Mouse (Mus musculus) heart, embryonic 15.5 days (tissue): ENCODE measurements around the gene U2surp. TPM values are rescaled to one million over a fixed set of nuclear protein-coding genes. Genes with fewer than 3 reads are reported as not detected.
A peak's percentile ranks its signal among the peaks of the same experiment; 100 is the strongest.

Experiments used
- ATAC-seq: fragments of 200-750 bp; cut with Nextera tagmentation; replicated peaks from 2 replicates; pipeline ENCODE4 v1.8.0; 2017; ENCODE audit warnings: low read depth, moderate TSS enrichment; ENCODE audit not compliant: insufficient number of reproducible peaks, insufficient read depth, low FRiP score
- H3K27ac ChIP-seq: fragments of 300-500 bp; sonication (generic); 2 replicates; pipeline ENCODE4 v1.5.1; 2015; ENCODE audit warnings: mild to moderate bottlenecking, inconsistent platforms
- H3K27me3 ChIP-seq: fragments of 300-500 bp; sonication (generic); 2 replicates; pipeline ENCODE4 v1.6.1; 2015; ENCODE audit warnings: inconsistent platforms
- H3K36me3 ChIP-seq: fragments of 300-500 bp; sonication (generic); 2 replicates; pipeline ENCODE4 v1.6.1; 2015; ENCODE audit warnings: mild to moderate bottlenecking, inconsistent platforms
- H3K4me1 ChIP-seq: fragments of 300-500 bp; sonication (generic); replicated peaks from 2 replicates; pipeline ENCODE4 v1.6.1; 2015; ENCODE audit warnings: inconsistent platforms
- H3K4me2 ChIP-seq: fragments of 300-500 bp; sonication (generic); 2 replicates; pipeline ENCODE4 v1.6.1; 2015; ENCODE audit warnings: inconsistent platforms, mild to moderate bottlenecking, moderate library complexity
- H3K4me3 ChIP-seq: fragments of 300-500 bp; sonication (generic); 2 replicates; pipeline ENCODE4 v1.5.1; 2015; ENCODE audit warnings: mild to moderate bottlenecking, inconsistent platforms
- H3K9ac ChIP-seq: fragments of 300-500 bp; sonication (generic); 2 replicates; pipeline ENCODE4 v1.6.1; 2015; ENCODE audit warnings: mild to moderate bottlenecking, inconsistent platforms
- H3K9me3 ChIP-seq: fragments of 300-500 bp; sonication (generic); replicated peaks from 2 replicates; pipeline ENCODE4 v1.6.1; 2016; ENCODE audit warnings: inconsistent platforms
- WGBS: fragments of 180-500 bp; shearing (Covaris S2); methylation state at CpG from one replicate; pipeline ENCODE4 v1.1.7; 2015; ENCODE audit warnings: mixed read lengths; 5-methylcytosine and 5-hydroxymethylcytosine counted together
- polyA plus RNA-seq: library from polyadenylated mRNA; unstranded; fragments of >200 nt; fragmentation: Nextera tagmentation; extraction: Ambion mirVana; gene quantifications from 2 replicates; pipeline ENCODE4 v1.2.1, GENCODE M21; 2015

U2surp gene
- polyA plus RNA-seq, 1 experiment from 2014 or later = 92.3 TPM

DNA sequence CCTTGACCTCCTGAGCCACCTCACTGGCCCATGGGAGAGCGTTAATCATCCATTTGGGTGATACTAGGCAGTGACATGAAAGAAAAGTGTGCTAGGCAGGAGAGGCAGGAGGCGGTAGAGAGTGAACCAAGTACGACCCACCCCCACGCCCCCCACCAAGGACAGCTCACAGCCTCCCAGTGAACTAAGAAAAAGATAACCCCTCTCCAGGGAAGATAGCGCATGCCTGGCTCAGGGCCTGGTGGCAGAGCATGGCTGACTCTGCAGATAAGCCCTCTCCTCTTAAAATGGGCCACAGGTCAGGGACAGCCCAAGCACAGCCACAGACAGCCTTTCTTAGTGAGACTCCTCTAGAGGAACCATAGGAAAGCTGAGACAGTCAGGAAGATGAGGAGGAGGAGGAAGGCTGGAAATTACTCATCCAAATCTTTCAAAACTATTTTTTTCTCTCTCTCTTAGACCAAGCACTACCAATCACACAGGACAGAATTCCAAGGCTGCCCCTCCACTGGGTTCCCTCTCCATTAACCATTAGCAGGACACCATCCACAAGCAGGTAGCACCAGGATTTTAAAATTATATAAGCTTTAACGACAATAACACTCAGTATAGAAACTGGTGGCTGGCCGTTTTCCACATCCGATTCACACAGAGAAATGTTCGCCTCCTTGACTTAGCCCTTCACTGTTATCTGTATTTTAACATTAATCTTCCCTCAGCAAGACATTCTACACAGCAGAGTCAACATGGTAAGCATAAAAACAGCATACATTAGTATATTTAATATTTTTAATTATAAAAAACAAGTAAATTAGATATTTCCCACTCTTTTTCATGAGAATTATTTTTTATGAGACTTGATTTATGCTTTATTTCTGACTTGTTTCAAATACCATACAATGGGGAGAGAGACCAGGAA is 39.3 kb upstream of the U2surp start:
- H3K27ac ChIP-seq = peak overlapping the region; percentile 69
- peaks cover 14% of the 10 kb centered on the region for H3K27me3 ChIP-seq
- no peak overlapping the region for H3K4me3 ChIP-seq
- ATAC-seq = peak; percentile 83; the same call in 1 of the 2 replicates
- WGBS = 39% methylated on average over 9 of the region's 9 CpGs
- H3K4me2 ChIP-seq = peak overlapping the region; percentile 30
- H3K9ac ChIP-seq = no peak overlapping the region
- H3K4me1 ChIP-seq = peaks cover 18% of the 10 kb centered on the region
- no peaks in the 10 kb centered on the region for H3K9me3 ChIP-seq
- H3K36me3 ChIP-seq = no peaks in the 10 kb centered on the region

DNA sequence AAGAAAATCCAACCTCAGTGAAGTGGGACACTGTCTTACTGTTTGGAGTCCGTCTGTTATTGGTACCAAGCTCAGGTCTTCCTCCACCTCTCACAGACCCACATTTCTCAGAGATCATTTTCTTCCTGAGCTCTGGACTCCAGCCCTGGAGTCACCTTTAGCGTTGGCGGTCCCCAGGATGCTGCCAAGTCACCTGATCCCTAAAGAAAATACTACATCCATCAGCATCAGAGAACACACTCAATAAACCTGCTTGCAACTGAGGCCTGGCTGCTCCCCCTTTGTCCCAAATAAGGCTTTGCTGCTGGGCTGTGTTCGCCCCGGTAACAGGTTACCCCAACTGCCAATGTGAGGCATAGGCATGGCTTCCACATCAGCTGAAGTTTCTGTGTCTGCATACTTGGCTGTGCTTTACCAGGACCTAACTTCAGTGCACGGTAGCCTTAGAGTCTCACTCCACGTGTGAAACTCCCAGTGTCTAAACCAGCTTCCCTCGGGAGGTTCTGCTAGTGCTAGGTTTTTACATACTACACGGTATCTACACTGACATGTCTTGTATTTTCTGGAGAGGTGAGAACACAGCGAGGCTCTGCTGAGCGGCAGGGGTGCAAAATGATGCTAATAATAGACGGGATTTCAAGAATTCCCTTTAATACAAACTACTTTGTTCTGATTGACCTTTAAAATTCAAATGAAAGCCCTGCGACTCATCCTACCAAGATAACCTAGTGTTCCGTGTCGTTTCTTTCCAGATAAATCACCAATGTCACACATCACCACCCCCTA is 38.0 kb upstream of the U2surp start:
- no peak for ATAC-seq

DNA sequence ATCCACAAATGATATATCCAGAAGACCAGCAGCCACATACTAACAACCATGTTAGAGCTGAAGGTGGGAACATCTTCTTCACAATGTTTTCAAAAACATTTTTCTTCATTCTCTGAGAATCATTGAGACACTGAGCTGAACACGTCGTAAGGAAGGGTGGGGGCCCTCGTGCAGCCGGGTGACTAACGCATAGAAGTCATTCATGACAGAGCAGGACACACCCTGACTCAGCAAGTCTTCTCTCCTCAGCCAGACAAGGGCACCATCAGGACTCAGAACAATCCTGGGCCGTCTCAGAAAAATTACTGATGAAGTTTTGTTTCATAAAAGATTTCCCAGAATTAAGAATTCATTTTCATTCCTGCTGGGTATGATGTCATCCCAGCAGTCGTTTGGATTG is 34.9 kb upstream of the U2surp start:
- no peak for ATAC-seq
- H3K27ac ChIP-seq = no peak overlapping the region
- H3K4me1 ChIP-seq = peaks cover 14% of the 10 kb centered on the region
- no peak overlapping the region for H3K4me3 ChIP-seq
- H3K36me3 ChIP-seq = no peaks in the 10 kb centered on the region
- H3K9me3 ChIP-seq = no peaks in the 10 kb centered on the region
- H3K27me3 ChIP-seq = no peaks in the 10 kb centered on the region
- WGBS = 55% methylated on average over 7 of the region's 7 CpGs
- no peak overlapping the region for H3K4me2 ChIP-seq
- H3K9ac ChIP-seq = no peak overlapping the region

More for the DNA sequence above, 38.0 kb upstream of the U2surp start:
- 45% methylated on average over 15 of the region's 15 CpGs for WGBS
- Histone ChIP-seq H3K9ac (no peak overlapping the region), H3K4me2 (peak overlapping the region; percentile 30), H3K4me1 (peaks cover 18% of the 10 kb centered on the region), H3K27ac (peak overlapping the region; percentile 69), H3K36me3 (no peaks in the 10 kb centered on the region), H3K9me3 (no peaks in the 10 kb centered on the region), H3K27me3 (peaks cover 5% of the 10 kb centered on the region; the same call in 1 of the 2 replicates), H3K4me3 (no peak overlapping the region)

DNA sequence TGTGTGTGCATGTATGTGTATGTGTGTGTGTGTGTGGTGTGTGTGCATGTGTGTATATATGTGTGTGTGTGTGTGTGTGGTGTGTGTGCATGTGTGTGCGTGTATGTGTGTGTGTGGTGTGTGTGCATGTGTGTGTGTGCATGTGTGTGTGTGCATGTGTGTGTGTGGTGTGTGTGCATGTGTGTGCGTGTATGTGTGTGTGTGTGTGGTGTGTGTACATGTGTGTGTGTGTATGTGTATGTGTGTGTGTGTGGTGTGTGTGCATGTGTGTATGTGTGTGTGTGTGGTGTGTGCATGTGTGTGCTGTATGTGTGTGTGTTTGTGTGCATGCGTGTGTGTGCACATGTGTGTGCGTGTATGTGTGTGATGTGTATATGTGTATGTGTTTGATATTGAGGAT is 32.8 kb upstream of the U2surp start:
- Histone ChIP-seq H3K27me3 (no peaks in the 10 kb centered on the region), H3K27ac (no peak overlapping the region), H3K36me3 (no peaks in the 10 kb centered on the region), H3K9me3 (no peaks in the 10 kb centered on the region), H3K4me2 (no peak overlapping the region), H3K4me1 (peaks cover 2% of the 10 kb centered on the region), H3K9ac (no peak overlapping the region), H3K4me3 (no peak overlapping the region)
- WGBS = 92% methylated on average over 4 of the region's 4 CpGs
- no peak for ATAC-seq

DNA sequence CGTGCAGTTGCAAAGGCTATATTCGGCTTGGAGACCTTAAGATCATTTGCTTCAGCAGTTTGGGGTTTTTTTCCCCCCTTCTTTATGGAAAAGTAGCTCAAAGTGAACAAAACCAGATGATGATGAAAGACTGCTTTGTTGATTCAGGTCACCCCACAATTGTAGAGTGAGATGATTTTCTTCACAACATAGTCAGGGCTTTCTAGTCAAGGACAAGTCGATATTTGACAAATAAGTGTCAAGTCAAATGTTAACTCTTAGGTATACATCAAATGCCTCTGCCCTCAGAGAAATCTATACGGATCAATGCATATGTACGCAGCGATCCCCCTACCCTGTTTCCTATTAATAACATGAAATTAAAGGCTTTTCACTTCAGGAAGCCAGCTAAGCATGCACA is 30.7 kb upstream of the U2surp start:
- no peaks in the 10 kb centered on the region for H3K4me1 ChIP-seq
- no peak overlapping the region for H3K27ac ChIP-seq
- H3K4me3 ChIP-seq = no peak overlapping the region
- no peak overlapping the region for H3K4me2 ChIP-seq
- no peaks in the 10 kb centered on the region for H3K36me3 ChIP-seq
- H3K9me3 ChIP-seq = no peaks in the 10 kb centered on the region
- ATAC-seq = no peak
- H3K9ac ChIP-seq = no peak overlapping the region
- no peaks in the 10 kb centered on the region for H3K27me3 ChIP-seq
- 81% methylated on average over 6 of the region's 6 CpGs for WGBS

DNA sequence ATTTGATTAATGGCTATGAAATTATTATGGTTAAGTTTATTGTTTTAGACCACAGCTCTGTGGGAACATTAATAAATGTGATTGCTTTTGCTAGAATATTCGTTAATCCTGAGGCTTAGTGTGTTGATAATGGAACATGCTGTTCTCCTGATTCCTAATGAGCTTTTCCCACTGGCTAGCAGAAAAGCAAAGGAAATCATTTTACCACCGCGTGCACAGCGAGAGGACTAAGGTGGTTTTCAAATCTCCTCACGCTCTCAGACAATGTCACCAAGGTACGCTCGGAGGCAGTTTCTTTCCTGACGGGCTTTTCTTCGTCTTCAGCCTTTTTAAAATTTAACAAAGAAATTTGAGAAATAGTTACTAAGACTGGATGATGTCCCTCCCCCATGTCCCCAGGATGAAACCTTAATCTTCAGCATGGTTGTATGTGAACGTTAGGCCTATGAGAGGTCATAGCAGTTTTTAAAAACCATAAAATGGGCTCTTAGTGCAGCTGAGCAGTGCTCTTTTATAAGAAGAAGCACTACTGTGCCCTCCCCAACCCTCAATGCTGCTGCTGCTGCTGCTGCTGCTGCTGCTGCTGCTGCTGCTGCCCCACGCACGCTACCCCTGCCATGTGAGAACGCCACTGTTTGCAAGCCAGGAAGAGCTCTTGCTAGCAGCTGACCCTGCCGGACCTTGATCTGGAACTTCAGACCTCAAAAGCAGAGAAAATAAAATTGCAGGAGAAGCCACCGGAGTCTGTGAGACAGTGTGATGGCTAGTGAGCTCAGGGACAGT is 30.0 kb upstream of the U2surp start:
- no peak for ATAC-seq
- no peak overlapping the region for H3K4me2 ChIP-seq
- no peaks in the 10 kb centered on the region for H3K36me3 ChIP-seq
- no peaks in the 10 kb centered on the region for H3K4me1 ChIP-seq
- no peaks in the 10 kb centered on the region for H3K9me3 ChIP-seq
- H3K27ac ChIP-seq = no peak overlapping the region
- H3K4me3 ChIP-seq = no peak overlapping the region
- WGBS = 79% methylated on average over 15 of the region's 15 CpGs
- no peak overlapping the region for H3K9ac ChIP-seq
- H3K27me3 ChIP-seq = no peaks in the 10 kb centered on the region

DNA sequence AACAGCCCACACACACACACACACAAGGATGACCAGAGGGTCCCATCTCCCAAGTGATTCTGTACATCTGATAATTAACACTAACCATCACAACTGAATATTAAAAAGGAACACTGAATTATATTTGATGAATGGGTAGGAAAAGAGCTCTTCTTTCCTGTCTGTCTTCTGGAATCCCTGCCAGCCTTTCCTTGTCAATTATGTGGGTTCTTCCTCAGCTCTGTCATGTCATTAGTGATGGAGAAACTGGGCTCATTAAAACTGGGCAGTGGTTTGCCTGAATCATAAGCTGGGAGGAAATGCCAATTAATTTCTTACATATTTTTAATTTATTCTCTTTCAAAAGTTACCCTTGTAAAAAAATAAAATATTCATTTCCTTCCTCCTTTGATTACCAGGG is 29.4 kb upstream of the U2surp start:
- no peak overlapping the region for H3K4me2 ChIP-seq
- no peak overlapping the region for H3K4me3 ChIP-seq
- no peaks in the 10 kb centered on the region for H3K9me3 ChIP-seq
- no peaks in the 10 kb centered on the region for H3K36me3 ChIP-seq
- H3K9ac ChIP-seq = no peak overlapping the region
- no peaks in the 10 kb centered on the region for H3K27me3 ChIP-seq
- H3K27ac ChIP-seq = no peak overlapping the region
- no peaks in the 10 kb centered on the region for H3K4me1 ChIP-seq
- ATAC-seq = no peak

DNA sequence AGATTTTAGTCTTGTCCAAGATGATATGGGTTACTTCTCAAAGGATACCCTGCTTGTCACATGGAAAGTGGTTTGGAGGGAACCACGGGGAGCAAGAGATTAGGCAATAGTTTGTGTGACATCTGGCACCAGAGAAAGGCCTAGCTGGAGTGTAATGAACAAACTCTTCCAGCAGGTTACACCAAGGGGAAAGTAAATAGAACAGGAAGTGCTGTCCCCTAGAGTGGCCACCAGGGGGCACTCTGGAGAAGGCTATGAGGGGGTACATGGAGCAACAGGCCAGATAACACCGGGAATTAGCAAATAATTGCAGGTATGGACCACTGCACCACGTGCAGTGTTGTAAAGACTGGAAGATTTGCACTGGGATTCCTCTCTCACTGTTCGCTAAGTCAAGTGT is 28.7 kb upstream of the U2surp start:
- no peaks in the 10 kb centered on the region for H3K9me3 ChIP-seq
- no peak overlapping the region for H3K9ac ChIP-seq
- H3K36me3 ChIP-seq = no peaks in the 10 kb centered on the region
- H3K4me3 ChIP-seq = no peak overlapping the region
- H3K4me2 ChIP-seq = no peak overlapping the region
- WGBS = 57% methylated on average over 4 of the region's 4 CpGs
- no peak overlapping the region for H3K27ac ChIP-seq
- 0 out of 2 replicates have a peak, but pooled peaks have one; percentile 27 for ATAC-seq
- H3K4me1 ChIP-seq = no peaks in the 10 kb centered on the region
- no peaks in the 10 kb centered on the region for H3K27me3 ChIP-seq

DNA sequence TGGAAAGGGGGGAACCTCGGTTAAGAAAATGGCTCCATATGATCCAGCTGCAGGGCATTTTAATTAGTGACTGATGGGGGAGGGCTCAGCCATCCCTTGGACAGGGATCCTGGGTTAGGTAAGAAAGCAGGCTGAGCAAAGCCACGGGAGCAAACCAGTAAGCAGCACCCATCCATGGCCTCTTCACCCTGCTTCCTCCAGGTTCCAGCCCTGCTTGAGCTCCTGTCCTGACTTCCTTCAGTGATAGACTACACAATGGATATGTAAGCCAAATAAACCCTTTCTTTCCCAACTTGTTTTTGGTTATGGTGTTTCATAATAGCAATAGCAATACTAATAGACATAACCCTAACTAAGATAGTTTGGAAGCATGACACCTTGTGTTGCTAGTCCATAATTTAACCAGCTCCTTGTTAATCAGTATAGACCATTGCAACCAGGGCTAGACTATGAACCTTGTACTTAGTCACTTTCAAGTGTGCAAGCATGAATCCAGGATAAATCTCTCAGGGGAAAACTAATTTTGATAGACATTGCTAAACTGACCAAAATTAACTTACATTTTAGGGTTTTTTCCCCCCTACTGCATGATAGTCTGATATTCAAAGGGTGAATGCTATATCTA is 27.5 kb upstream of the U2surp start:
- no peaks in the 10 kb centered on the region for H3K4me1 ChIP-seq
- H3K27me3 ChIP-seq = no peaks in the 10 kb centered on the region
- ATAC-seq = no peak
- H3K36me3 ChIP-seq = no peaks in the 10 kb centered on the region
- no peak overlapping the region for H3K9ac ChIP-seq
- no peak overlapping the region for H3K27ac ChIP-seq
- WGBS = 59% methylated on average over 2 of the region's 2 CpGs
- no peak overlapping the region for H3K4me3 ChIP-seq
- H3K4me2 ChIP-seq = no peak overlapping the region
- H3K9me3 ChIP-seq = no peaks in the 10 kb centered on the region

DNA sequence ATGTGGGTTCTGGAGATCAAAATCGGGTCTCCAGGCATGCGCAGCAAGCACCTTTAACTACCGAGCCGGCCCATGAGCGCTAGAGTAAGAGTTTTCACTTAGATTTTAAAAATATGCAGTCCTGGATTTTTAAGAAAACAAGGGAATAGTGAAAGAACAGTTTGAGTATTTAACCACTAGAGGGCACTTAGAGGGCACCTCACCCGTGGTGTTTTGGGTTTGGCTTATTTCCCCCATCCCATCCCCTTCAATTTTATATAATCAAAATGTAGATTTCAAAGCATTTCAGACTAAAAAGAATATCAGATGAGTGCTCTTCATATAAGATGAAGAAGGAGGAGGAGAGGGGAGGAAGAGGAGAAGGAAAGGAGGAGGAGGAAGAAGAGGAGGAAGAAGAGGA is 22.0 kb upstream of the U2surp start:
- H3K27me3 ChIP-seq = no peaks in the 10 kb centered on the region
- no peak overlapping the region for H3K4me2 ChIP-seq
- no peak overlapping the region for H3K4me3 ChIP-seq
- H3K4me1 ChIP-seq = no peaks in the 10 kb centered on the region
- ATAC-seq = no peak
- no peaks in the 10 kb centered on the region for H3K9me3 ChIP-seq
- 40% methylated on average over 6 of the region's 6 CpGs for WGBS
- no peak overlapping the region for H3K9ac ChIP-seq
- no peaks in the 10 kb centered on the region for H3K36me3 ChIP-seq
- no peak overlapping the region for H3K27ac ChIP-seq

DNA sequence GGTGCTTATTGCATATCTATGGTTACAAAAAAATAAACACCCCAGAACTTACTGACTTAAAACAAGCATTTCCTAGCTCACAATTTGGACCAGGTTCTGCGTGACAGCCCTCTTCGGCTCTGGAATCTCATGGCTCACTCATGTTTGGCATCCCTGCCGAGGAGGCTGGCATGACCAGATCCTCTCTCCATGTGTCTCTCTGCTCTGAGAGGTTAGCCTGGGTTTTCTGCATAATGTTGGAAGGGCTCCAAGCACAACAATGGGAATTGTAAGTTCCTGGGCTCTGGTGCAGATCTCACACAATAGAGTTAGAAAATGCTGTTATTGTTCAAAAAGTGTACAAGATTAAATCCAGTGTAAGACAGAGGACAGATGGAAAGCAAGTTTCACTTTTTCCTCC is 19.3 kb upstream of the U2surp start:
- no peaks in the 10 kb centered on the region for H3K36me3 ChIP-seq
- ATAC-seq = no peak
- H3K9ac ChIP-seq = no peak overlapping the region
- H3K4me2 ChIP-seq = no peak overlapping the region
- H3K4me1 ChIP-seq = no peaks in the 10 kb centered on the region
- no peak overlapping the region for H3K27ac ChIP-seq
- no peak overlapping the region for H3K4me3 ChIP-seq
- no peaks in the 10 kb centered on the region for H3K27me3 ChIP-seq
- no peaks in the 10 kb centered on the region for H3K9me3 ChIP-seq
- 34% methylated on average over 3 of the region's 3 CpGs for WGBS
